Mouse (Mus musculus): ENCODE results near the gene Rpl3. TPM values are rescaled to one million over a fixed set of nuclear protein-coding genes. Genes with fewer than 3 reads are reported as not detected.

Gene Rpl3
- polyA plus RNA-seq, 1 experiment from 2014 or later, result 1,482 TPM

DNA sequence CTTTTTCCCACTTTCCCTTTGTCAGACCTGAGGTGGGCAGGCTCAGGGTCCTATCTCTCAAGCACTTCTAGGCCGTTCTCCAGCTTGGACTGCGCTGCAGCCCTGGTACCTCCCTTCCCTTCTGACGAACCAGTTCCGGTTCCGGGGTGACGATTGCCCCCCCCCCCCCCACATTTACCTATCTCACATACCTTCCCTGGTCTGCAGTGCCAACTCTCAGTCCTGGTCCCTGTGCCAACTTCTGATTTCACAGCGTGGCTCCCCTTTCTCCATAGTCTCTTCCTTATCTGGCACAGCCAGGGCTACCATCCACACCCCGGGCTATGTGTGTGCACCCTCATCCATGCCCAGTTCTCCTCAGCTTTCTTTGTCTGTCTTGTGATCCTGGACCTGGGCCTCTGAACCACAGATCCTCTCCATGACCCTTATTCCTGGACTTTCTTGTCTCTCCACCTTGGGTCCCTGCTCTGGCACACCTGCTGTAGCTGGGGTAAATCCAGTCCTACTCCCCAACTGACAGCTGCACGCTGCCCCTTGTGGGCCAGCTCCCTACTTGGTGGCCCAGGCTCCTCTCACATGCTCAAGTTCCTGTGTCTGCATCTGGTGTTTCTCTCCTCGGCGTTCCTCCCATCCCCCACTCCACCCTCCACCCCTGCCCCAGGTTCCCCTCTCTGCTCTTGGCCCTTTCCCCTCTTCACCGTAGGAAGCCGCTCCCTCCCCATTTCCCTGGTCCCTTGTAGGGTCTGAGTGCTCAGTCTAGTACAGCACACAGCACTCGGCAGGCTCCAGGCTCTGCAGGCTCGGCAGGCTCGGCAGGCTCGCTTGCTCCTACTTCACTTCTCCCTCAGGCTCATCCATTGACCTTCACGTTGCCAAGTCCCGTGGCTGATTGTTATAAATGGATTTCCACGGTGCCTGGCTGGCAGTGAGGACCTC, 5.5 kb upstream of the Rpl3 start:
- peak; percentile 86 for DNase-seq (ENCODE audit: low spot score)

DNA sequence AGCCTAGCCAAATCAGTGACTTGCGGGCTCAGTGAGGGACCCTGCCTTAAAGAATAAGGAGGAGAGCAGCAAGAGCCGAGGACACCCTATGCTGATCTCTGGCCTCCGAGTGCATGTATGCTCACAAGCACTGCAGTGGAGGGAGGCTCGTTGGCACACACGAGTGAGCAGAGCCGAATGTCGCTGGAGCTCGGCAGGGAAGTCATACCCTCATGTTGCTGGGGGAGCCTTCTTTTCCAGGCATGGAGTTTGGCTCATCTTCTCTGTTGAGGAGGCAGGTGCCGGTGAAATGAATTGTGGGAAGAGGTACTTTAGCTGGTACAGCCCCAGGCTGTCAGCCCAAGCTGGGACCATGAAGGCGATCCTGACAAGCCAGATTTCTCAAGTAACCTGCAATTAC, 4.7 kb upstream of the Rpl3 start:
- no peak overlapping the region for H3K4me2 ChIP-seq (ENCODE audit: low read length)
- DNase-seq (ENCODE audit: low spot score) (no peak), ATAC-seq (replicated peaks; ENCODE audit: low FRiP score, low TSS enrichment, low read depth) (no peak)
- H3K9ac ChIP-seq (ENCODE audit: low read length), result no peak overlapping the region
- H3K9me3 ChIP-seq (ENCODE audit: control insufficient read depth, low read length), result no peaks in the 10 kb centered on the region
- H3K27me3 ChIP-seq (replicated peaks; ENCODE audit: control insufficient read depth, insufficient read depth, low read length), result peaks cover 18% of the 10 kb centered on the region
- no peak overlapping the region for H3K4me3 ChIP-seq (ENCODE audit: low read depth, low read length)
- H3K4me1 ChIP-seq (replicated peaks; ENCODE audit: control insufficient read depth, insufficient read depth, low read length), result peaks cover 18% of the 10 kb centered on the region; the same call in 1 of the 2 replicates
- H3K36me3 ChIP-seq (ENCODE audit: control insufficient read depth, insufficient read depth, low read length), result no peaks in the 10 kb centered on the region
- no peak overlapping the region for H3K27ac ChIP-seq (ENCODE audit: low read depth)
- WGBS, result 79% methylated on average over 10 of the region's 10 CpGs

More for the DNA sequence above, 5.5 kb upstream of the Rpl3 start:
- Histone ChIP-seq H3K4me2 (ENCODE audit: low read length) (peak overlapping the region; percentile 2; the same call in 1 of the 2 replicates), H3K9me3 (ENCODE audit: control insufficient read depth, low read length) (no peaks in the 10 kb centered on the region), H3K27me3 (replicated peaks; ENCODE audit: control insufficient read depth, insufficient read depth, low read length) (peaks cover 10% of the 10 kb centered on the region; the same call in 1 of the 2 replicates), H3K27ac (ENCODE audit: low read depth) (no peak overlapping the region), H3K36me3 (ENCODE audit: control insufficient read depth, insufficient read depth, low read length) (no peaks in the 10 kb centered on the region), H3K4me1 (replicated peaks; ENCODE audit: control insufficient read depth, insufficient read depth, low read length) (peaks cover 16% of the 10 kb centered on the region; the same call in 1 of the 2 replicates), H3K9ac (ENCODE audit: low read length) (0 out of 2 replicates have a peak overlapping the region, but pooled peaks have one; percentile 20), H3K4me3 (ENCODE audit: low read depth, low read length) (no peak overlapping the region)
- 23% methylated on average over 20 of the region's 20 CpGs for WGBS
- ATAC-seq (replicated peaks; ENCODE audit: low FRiP score, low TSS enrichment, low read depth), result no peak

DNA sequence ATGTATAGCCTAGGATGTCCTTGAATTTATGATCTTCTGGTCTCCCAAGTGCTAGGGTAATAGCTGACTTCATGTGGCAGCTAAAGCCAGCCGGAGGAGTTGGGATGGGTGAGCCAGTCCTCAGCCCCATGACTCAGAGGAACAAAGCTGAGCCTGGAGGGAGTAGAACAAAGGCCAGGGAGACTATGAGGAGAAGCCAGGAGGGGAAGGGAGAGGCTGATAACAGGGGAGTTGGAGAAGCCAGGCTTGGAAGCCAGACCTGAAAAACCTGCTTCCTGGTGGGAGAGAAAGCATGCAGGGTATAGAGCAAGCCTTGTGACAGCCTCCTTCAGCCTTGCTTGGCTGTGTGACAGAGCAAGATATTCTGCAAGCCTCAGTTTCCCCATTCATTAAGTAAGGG, 3.9 kb upstream of the Rpl3 start:
- ATAC-seq (replicated peaks; ENCODE audit: low FRiP score, low TSS enrichment, low read depth) (peak; percentile 45), DNase-seq (ENCODE audit: low spot score) (no peak)
- H3K9ac ChIP-seq (ENCODE audit: low read length), result no peak overlapping the region
- no peaks in the 10 kb centered on the region for H3K36me3 ChIP-seq (ENCODE audit: control insufficient read depth, insufficient read depth, low read length)
- H3K4me1 ChIP-seq (replicated peaks; ENCODE audit: control insufficient read depth, insufficient read depth, low read length), result peaks cover 22% of the 10 kb centered on the region; the same call in 1 of the 2 replicates
- no peaks in the 10 kb centered on the region for H3K9me3 ChIP-seq (ENCODE audit: control insufficient read depth, low read length)
- no peak overlapping the region for H3K4me2 ChIP-seq (ENCODE audit: low read length)
- no peak overlapping the region for H3K4me3 ChIP-seq (ENCODE audit: low read depth, low read length)
- no peak overlapping the region for H3K27ac ChIP-seq (ENCODE audit: low read depth)
- WGBS, result 47% methylated on average over 1 of the region's 1 CpGs
- H3K27me3 ChIP-seq (replicated peaks; ENCODE audit: control insufficient read depth, insufficient read depth, low read length), result peaks cover 27% of the 10 kb centered on the region

DNA sequence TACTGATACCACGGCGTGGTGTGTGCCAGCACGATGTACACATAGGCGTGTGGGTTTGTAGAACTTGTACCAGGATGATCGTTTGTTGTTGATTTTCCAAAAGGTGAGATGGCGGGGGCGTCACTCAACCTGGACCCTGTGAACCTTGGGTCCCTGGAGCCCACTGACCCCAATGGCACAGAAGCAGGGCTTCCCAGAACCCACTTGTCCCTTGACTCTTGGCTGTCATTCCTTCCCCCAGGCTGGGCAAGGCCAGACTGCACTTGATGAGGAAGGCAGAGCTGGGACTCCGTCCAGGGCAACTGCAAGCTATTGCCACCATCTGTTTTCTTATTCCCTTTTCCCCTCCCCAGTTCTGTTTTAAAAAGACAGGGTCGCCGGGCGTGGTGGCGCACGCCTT, 2.5 kb upstream of the Rpl3 start:
- Histone ChIP-seq H3K4me1 (replicated peaks; ENCODE audit: control insufficient read depth, insufficient read depth, low read length) (peaks cover 23% of the 10 kb centered on the region; the same call in 1 of the 2 replicates), H3K27me3 (replicated peaks; ENCODE audit: control insufficient read depth, insufficient read depth, low read length) (peaks cover 35% of the 10 kb centered on the region), H3K4me2 (ENCODE audit: low read length) (no peak overlapping the region), H3K36me3 (ENCODE audit: control insufficient read depth, insufficient read depth, low read length) (no peaks in the 10 kb centered on the region), H3K9ac (ENCODE audit: low read length) (no peak overlapping the region), H3K4me3 (ENCODE audit: low read depth, low read length) (no peak overlapping the region), H3K9me3 (ENCODE audit: control insufficient read depth, low read length) (no peaks in the 10 kb centered on the region), H3K27ac (ENCODE audit: low read depth) (no peak overlapping the region)
- DNase-seq (ENCODE audit: low spot score), result no peak
- WGBS, result 91% methylated on average over 13 of the region's 13 CpGs
- no peak for ATAC-seq (replicated peaks; ENCODE audit: low FRiP score, low TSS enrichment, low read depth)

DNA sequence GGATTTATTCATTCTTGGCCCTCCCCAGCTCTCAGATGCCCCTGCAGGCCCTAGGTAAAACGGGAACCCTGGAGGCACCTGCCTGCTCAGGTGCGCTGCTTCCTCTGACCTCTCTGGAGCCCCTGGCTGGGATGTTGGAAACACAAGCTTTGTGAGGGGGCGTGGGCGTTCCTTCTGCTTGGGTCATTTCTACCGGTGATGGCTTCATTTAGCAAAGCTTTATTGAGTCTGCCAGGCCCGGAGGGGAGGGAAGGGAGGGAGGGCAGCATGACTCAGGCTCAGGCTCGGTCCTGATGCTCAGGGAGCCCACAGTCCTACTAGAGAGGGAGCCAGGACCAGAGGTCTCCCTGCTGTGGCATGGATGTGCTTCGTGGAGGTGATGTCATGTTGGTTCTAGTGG, 931 bp upstream of the Rpl3 start:
- DNase-seq (ENCODE audit: low spot score), result no peak
- H3K4me1 ChIP-seq (replicated peaks; ENCODE audit: control insufficient read depth, insufficient read depth, low read length), result peaks cover 14% of the 10 kb centered on the region; the same call in 1 of the 2 replicates
- no peak overlapping the region for H3K27ac ChIP-seq (ENCODE audit: low read depth)
- ATAC-seq (replicated peaks; ENCODE audit: low FRiP score, low TSS enrichment, low read depth), result no peak
- no peaks in the 10 kb centered on the region for H3K36me3 ChIP-seq (ENCODE audit: control insufficient read depth, insufficient read depth, low read length)
- no peak overlapping the region for H3K4me3 ChIP-seq (ENCODE audit: low read depth, low read length)
- 16% methylated on average over 8 of the region's 8 CpGs for WGBS
- no peaks in the 10 kb centered on the region for H3K9me3 ChIP-seq (ENCODE audit: control insufficient read depth, low read length)
- no peak overlapping the region for H3K9ac ChIP-seq (ENCODE audit: low read length)
- H3K27me3 ChIP-seq (replicated peaks; ENCODE audit: control insufficient read depth, insufficient read depth, low read length), result peaks cover 35% of the 10 kb centered on the region
- peak overlapping the region; percentile 88 for H3K4me2 ChIP-seq (ENCODE audit: low read length)

DNA sequence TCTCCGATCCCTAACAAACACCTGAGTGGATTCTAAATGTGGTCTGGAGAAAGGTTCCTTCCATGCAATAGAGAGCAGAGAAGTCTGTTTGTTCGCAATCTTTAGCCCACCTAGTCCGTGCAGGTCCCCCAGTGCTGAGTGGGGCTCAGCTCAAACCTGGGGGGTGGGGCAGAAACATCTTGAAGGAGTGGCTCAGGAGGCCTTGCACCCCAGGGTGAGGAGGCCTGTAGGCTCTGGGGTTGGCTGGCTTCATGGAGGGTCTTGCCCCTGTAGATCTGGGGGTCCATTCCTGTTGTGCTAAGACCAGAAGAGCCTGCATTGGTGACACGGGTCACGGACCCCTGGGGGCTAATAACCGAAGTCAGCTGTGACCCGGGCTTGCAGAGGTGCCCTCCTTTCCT, 373 bp upstream of the Rpl3 start:
- WGBS, result 30% methylated on average over 7 of the region's 7 CpGs
- no peak overlapping the region for H3K27ac ChIP-seq (ENCODE audit: low read depth)

DNA sequence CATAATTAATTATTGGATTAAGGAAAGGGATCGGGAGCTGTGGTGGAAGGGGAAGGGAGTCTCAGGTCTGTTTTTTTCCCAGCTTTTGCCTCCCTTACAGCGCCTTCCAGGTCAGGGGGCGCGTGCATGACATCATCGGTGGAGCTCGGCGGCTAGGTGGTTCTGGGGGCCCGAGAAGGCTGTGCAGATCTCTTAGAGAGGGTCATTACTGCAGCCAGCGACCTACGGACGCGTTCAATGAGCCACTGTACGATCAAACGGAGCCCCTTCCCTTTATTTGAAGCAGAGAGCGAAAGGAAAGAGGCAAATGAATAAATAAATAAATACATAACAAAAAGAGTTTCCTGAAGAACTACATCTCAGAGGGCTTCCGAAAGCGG, 937 bp downstream of the Rpl3 start:
- Histone ChIP-seq H3K9ac (ENCODE audit: low read length) (peak overlapping the region; percentile 50), H3K36me3 (ENCODE audit: control insufficient read depth, insufficient read depth, low read length) (no peaks in the 10 kb centered on the region), H3K4me2 (ENCODE audit: low read length) (peak overlapping the region; percentile 88), H3K4me3 (ENCODE audit: low read depth, low read length) (peak overlapping the region; percentile 56), H3K27ac (ENCODE audit: low read depth) (no peak overlapping the region), H3K4me1 (replicated peaks; ENCODE audit: control insufficient read depth, insufficient read depth, low read length) (peaks cover 9% of the 10 kb centered on the region; the same call in 1 of the 2 replicates), H3K9me3 (ENCODE audit: control insufficient read depth, low read length) (no peaks in the 10 kb centered on the region), H3K27me3 (replicated peaks; ENCODE audit: control insufficient read depth, insufficient read depth, low read length) (peaks cover 35% of the 10 kb centered on the region)
- DNase-seq (ENCODE audit: low spot score) (peak; percentile 75), ATAC-seq (replicated peaks; ENCODE audit: low FRiP score, low TSS enrichment, low read depth) (0 out of 2 replicates have a peak, but pooled peaks have one; percentile 28)
- WGBS, result under 1% methylated on average over 17 of the region's 17 CpGs

More for the DNA sequence above, 373 bp upstream of the Rpl3 start:
- Histone ChIP-seq H3K4me2 (ENCODE audit: low read length) (peak overlapping the region; percentile 88), H3K4me3 (ENCODE audit: low read depth, low read length) (peak overlapping the region; percentile 56), H3K9me3 (ENCODE audit: control insufficient read depth, low read length) (no peaks in the 10 kb centered on the region), H3K4me1 (replicated peaks; ENCODE audit: control insufficient read depth, insufficient read depth, low read length) (peaks cover 9% of the 10 kb centered on the region; the same call in 1 of the 2 replicates), H3K9ac (ENCODE audit: low read length) (peak overlapping the region; percentile 50; the same call in 1 of the 2 replicates), H3K27me3 (replicated peaks; ENCODE audit: control insufficient read depth, insufficient read depth, low read length) (peaks cover 35% of the 10 kb centered on the region), H3K36me3 (ENCODE audit: control insufficient read depth, insufficient read depth, low read length) (no peaks in the 10 kb centered on the region)
- ATAC-seq (replicated peaks; ENCODE audit: low FRiP score, low TSS enrichment, low read depth) (no peak), DNase-seq (ENCODE audit: low spot score) (no peak)

DNA sequence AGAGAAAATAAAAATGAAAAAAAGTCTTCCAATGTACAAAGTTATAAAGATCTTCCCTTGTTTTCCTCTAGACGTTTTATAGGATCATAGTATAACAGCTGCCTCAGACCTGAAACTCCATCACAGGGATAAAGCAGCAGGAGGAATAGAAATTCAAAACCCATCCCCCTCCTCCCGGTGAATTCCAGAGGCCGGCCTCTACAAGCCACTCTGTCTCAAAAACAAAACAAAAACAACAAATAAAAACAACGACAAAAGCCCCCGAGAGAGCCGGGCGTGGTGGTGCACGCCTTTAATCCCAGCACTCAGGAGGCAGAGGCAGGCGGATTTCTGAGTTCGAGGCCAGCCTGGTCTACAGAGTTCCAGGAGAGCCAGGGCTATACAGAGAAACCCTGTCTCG, 1.5 kb downstream of the Rpl3 start:
- no peak overlapping the region for H3K27ac ChIP-seq (ENCODE audit: low read depth)
- ATAC-seq (replicated peaks; ENCODE audit: low FRiP score, low TSS enrichment, low read depth), result no peak

More for the DNA sequence above, 1.5 kb downstream of the Rpl3 start:
- H3K9me3 ChIP-seq (ENCODE audit: control insufficient read depth, low read length), result no peaks in the 10 kb centered on the region
- H3K36me3 ChIP-seq (ENCODE audit: control insufficient read depth, insufficient read depth, low read length), result no peaks in the 10 kb centered on the region
- H3K27me3 ChIP-seq (replicated peaks; ENCODE audit: control insufficient read depth, insufficient read depth, low read length), result peaks cover 35% of the 10 kb centered on the region
- H3K4me3 ChIP-seq (ENCODE audit: low read depth, low read length), result no peak overlapping the region
- H3K4me2 ChIP-seq (ENCODE audit: low read length), result no peak overlapping the region
- WGBS, result 73% methylated on average over 11 of the region's 11 CpGs
- no peak overlapping the region for H3K9ac ChIP-seq (ENCODE audit: low read length)
- DNase-seq (ENCODE audit: low spot score), result no peak
- peaks cover 9% of the 10 kb centered on the region; the same call in 1 of the 2 replicates for H3K4me1 ChIP-seq (replicated peaks; ENCODE audit: control insufficient read depth, insufficient read depth, low read length)
